Mouse (Mus musculus) neural tube, embryonic 13.5 days (tissue): Measurements from ENCODE around the gene Stk36. TPM values are rescaled to one million over a fixed set of nuclear protein-coding genes. Genes with fewer than 3 reads are reported as not detected.
A peak's percentile ranks its signal among the peaks of the same experiment; 100 is the strongest.

Experiments
- ATAC-seq: fragments of 200-750 bp; cut with Nextera tagmentation; 2 replicates; pipeline ENCODE4 v1.8.0; 2017; ENCODE audit warnings: low read depth, mild to moderate bottlenecking, moderate TSS enrichment, moderate library complexity
- H3K27ac ChIP-seq: fragments of 300-500 bp; sonication (generic); replicated peaks from 2 replicates; pipeline ENCODE4 v1.5.1; 2015; ENCODE audit warnings: moderate library complexity, mild to moderate bottlenecking, inconsistent platforms
- H3K27me3 ChIP-seq: fragments of 300-500 bp; sonication (generic); 2 replicates; pipeline ENCODE4 v1.6.1; 2015; ENCODE audit warnings: mild to moderate bottlenecking, inconsistent platforms
- H3K36me3 ChIP-seq: fragments of 300-500 bp; sonication (generic); 2 replicates; pipeline ENCODE4 v1.6.1; 2015; ENCODE audit warnings: mild to moderate bottlenecking, inconsistent platforms
- H3K4me1 ChIP-seq: fragments of 300-500 bp; sonication (generic); replicated peaks from 2 replicates; pipeline ENCODE4 v1.6.1; 2015; ENCODE audit warnings: inconsistent platforms
- H3K4me2 ChIP-seq: fragments of 300-500 bp; sonication (generic); 2 replicates; pipeline ENCODE4 v1.6.1; 2015; ENCODE audit warnings: inconsistent platforms, mild to moderate bottlenecking, moderate library complexity
- H3K4me3 ChIP-seq: fragments of 300-500 bp; sonication (generic); 2 replicates; pipeline ENCODE4 v1.5.1; 2015; ENCODE audit warnings: mild to moderate bottlenecking, inconsistent platforms
- H3K9ac ChIP-seq: fragments of 300-500 bp; sonication (generic); 2 replicates; pipeline ENCODE4 v1.6.1; 2015; ENCODE audit warnings: moderate library complexity, mild to moderate bottlenecking, inconsistent platforms
- H3K9me3 ChIP-seq: fragments of 300-500 bp; sonication (generic); 2 replicates; pipeline ENCODE4 v1.6.1; 2016; ENCODE audit warnings: inconsistent platforms
- WGBS: fragments of 180-500 bp; shearing (Covaris S2); methylation state at CpG from one replicate; pipeline ENCODE4 v1.1.7; 2015; 5-methylcytosine and 5-hydroxymethylcytosine counted together
- polyA plus RNA-seq: library from polyadenylated mRNA; unstranded; fragments of >200 nt; fragmentation: Nextera tagmentation; extraction: Ambion mirVana; gene quantifications from 2 replicates; pipeline ENCODE4 v1.2.1, GENCODE M21; 2015

The Stk36 gene
- polyA plus RNA-seq: 16.5 and 19.7 TPM in 2 replicates

DNA sequence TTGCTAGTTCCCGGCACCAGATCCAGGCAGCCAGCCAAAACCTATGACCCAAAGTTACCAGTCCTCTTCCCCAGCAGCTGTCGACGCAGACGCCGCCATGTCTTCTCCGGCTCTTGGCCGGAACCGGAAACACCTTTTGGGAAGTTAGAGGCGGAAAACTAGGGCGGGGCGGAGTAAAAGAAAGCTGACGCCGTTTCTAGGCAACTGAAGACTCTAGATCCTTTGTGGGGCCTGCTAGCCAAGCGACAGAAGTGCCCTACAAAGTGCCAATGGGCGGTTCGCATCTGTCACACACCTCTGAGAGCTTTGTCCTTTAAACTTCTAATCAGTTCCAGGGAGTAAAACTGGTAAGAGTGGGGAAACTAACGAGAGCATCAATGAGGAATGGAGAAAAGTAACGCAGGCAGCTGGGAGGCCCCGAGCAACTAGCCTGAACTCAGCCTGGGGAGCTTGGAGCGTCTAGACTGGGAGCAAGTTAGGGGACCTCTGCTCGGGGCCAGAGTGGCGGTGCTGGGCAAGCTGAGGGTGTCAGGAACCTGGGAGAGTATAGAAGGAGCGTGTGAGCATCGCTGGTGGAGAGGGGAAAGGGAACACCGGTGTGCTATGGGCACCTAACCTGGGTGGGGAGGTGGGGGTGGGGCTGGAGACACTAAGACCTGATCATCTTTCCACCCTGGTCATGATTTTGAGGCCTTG is at the start of gene Stk36, which contains the start of gene Rnf25:
Gene Stk36, plus strand, starts transcription at position 179 of the 696 bp plus-strand sequence.
Gene Rnf25, minus strand, starts transcription at position 131 of the 696 bp plus-strand sequence.
- 8% methylated on average over 25 of the region's 25 CpGs for WGBS
- Histone ChIP-seq H3K4me2 (peak within 1 kb of the TSS; percentile 90), H3K27ac (peak within 1 kb of the TSS; percentile 67), H3K9ac (peak within 1 kb of the TSS; percentile 89), H3K36me3 (peaks cover 57% of the 10 kb centered on the region), H3K27me3 (no peaks in the 10 kb centered on the region), H3K9me3 (no peaks in the 10 kb centered on the region), H3K4me1 (peaks cover 22% of the 10 kb centered on the region), H3K4me3 (peak within 1 kb of the TSS; percentile 92)
- ATAC-seq: peak; percentile 92

DNA sequence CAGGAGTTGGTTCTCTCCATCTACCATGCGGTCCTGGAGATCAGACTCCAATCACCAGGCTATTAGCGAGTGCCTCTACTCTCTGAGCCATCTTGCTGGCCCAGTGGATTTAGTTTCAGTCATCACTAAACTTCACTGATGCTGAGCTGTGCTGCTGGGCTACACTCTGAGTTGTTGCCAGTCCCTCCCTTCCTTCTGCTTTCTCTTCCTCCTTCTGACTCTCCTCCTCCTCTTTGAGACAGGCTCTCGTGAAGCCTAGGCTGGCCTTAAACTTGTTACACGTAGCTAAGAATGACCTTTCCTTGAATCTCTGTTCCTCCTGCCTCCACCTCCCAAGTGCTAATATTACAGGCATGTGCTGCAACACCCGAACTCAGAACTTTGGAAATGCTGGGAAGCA is 42.2 kb upstream of the Stk36 start:
- H3K4me3 ChIP-seq: no peak overlapping the region
- WGBS: 84% methylated on average over 5 of the region's 5 CpGs
- no peak for ATAC-seq
- H3K9me3 ChIP-seq: no peaks in the 10 kb centered on the region
- no peaks in the 10 kb centered on the region for H3K27me3 ChIP-seq
- H3K9ac ChIP-seq: no peak overlapping the region
- no peaks in the 10 kb centered on the region for H3K4me1 ChIP-seq
- no peak overlapping the region for H3K4me2 ChIP-seq
- peaks cover 12% of the 10 kb centered on the region for H3K36me3 ChIP-seq
- no peak overlapping the region for H3K27ac ChIP-seq

DNA sequence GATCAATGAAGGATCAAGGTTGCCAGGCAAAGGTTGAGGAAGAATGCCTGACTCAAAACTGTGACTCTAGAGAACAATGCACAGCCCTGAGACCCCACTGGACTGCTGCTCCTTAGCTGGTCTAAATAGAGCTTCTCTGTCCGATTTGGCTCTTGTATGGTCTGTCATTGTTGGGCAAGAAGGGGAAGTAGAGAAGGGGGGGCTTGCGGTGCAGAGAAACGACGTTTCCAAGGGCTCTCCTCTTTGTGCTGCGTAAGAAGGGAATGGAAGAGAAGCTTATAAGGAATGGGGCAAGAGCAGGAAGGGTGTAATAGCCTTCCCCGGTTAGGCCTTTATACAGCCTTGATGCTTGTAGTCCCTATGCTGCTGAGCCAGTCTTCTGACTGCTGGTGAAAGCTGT is 35.4 kb upstream of the Stk36 start:
- Histone ChIP-seq H3K9me3 (no peaks in the 10 kb centered on the region), H3K4me3 (no peak overlapping the region), H3K27me3 (no peaks in the 10 kb centered on the region), H3K27ac (no peak overlapping the region), H3K4me2 (no peak overlapping the region), H3K9ac (no peak overlapping the region), H3K36me3 (peaks cover 75% of the 10 kb centered on the region), H3K4me1 (no peaks in the 10 kb centered on the region)
- 73% methylated on average over 6 of the region's 6 CpGs for WGBS
- ATAC-seq: no peak

DNA sequence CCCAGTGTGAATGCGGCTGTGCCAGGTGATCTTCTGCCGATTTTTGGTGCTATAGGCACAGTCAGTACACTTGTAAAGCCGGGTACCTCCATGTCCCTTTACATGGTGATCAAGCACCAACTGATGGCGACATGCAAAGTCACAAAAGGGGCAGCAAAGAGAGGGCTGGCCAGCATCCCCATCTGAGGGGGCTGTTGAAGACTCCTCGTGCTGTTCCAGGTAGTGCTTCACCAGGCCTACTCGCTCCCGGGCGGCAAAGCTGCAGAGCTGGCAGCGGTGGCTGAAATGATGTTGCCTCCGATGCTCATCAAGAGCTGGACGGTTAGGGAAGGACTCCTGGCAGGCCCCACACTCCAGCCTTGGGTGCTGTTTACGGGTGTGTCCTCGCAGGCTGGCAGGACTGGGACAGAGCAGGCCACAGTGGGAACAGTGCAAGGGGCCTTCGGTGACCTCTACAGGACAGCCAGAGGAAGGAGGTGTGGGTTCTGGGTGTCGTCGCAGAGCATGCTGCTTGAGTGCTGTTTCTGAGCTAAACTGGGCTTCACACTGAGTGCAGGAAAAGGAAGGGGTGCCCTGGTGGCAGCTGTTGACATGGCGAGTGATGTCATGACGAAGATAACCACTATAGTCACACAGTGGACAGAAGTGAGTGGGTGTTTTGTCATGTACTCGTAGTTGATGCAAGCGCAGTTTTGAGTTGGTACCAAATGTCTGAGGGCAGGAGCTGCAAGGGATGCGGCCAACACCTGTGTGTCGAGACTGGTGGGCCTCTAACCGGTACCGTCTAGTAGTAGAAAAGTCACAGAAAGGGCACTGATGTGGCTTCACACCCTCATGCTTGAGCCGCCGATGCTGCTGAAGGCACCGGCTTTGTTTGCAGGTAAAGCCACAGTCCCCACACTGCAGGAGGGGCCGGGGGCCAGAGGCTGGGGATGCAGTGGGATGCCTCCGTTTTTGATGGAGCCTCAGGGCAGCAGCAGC is 31.2 kb upstream of the Stk36 start:
- Histone ChIP-seq H3K4me3 (no peak overlapping the region), H3K27ac (no peak overlapping the region), H3K9ac (no peak overlapping the region), H3K36me3 (peaks cover 93% of the 10 kb centered on the region), H3K4me1 (no peaks in the 10 kb centered on the region), H3K4me2 (no peak overlapping the region), H3K27me3 (no peaks in the 10 kb centered on the region), H3K9me3 (no peaks in the 10 kb centered on the region)
- no peak for ATAC-seq
- WGBS: 91% methylated on average over 29 of the region's 29 CpGs

DNA sequence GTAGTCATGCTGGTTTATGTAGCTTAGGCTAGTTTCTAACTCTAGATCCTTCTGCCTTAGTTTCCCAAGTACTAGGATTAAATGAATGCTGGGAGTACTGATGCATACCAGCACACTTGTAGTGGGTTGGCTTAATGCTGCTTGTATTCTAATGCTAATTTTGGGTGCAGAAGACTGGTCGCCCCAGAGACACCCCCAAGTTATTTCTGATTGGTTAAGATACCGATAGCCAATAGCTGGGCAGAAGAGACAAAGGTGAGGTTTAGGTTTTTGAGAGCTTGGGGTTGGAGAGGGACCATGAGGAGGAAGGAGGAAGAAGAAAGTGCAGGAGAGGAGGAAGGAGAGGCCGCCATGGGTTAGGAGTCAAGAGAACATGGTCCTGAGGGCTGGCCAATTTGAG is 18.6 kb upstream of the Stk36 start:
- Histone ChIP-seq H3K9me3 (no peaks in the 10 kb centered on the region), H3K4me2 (no peak overlapping the region), H3K9ac (no peak overlapping the region), H3K27me3 (no peaks in the 10 kb centered on the region), H3K27ac (no peak overlapping the region), H3K36me3 (peaks cover 40% of the 10 kb centered on the region), H3K4me3 (no peak overlapping the region), H3K4me1 (peaks cover 25% of the 10 kb centered on the region)
- 76% methylated on average over 3 of the region's 3 CpGs for WGBS
- ATAC-seq: no peak

DNA sequence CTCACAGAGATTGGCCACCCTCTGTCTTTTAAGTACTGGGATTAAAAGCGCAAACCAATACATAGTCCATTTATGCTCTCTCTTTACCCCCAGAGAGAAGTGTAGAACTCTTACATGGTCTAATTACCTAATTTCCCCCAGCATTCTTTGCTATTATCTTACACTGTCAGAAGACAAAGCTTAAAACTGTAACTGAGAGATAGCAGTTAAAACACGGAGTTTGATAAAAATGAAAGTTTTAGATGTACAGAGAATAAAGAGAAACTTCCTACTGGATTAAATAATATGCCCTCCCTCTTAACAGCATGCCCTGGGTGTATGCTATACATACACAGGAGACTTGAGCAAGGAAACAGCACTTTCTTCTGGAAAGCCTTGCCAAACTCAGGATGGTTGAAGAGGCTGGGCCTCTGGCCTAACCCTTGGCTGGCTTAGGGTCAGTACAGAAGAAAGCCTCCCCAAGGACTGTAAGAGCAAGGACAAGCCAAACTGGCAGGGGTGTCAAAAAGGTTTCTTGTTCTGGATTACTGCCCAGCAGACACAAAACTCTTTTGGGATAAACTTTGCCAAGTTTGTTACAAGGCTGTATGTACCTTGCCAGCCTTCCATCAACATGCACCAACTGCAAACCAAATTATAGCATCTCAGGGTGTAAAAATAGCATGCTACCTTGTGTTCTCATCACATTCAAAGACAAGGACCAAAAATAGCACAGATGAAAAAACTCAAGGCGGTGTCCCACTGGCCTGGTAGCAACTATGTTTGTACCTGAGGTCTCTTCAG is 16.4 kb upstream of the Stk36 start:
- Histone ChIP-seq H3K9ac (peak overlapping the region; percentile 50; the same call in 1 of the 2 replicates), H3K27ac (no peak overlapping the region), H3K4me1 (peaks cover 35% of the 10 kb centered on the region), H3K27me3 (no peaks in the 10 kb centered on the region), H3K9me3 (no peaks in the 10 kb centered on the region), H3K36me3 (peaks cover 26% of the 10 kb centered on the region), H3K4me2 (no peak overlapping the region), H3K4me3 (no peak overlapping the region)
- WGBS: 95% methylated on average over 3 of the region's 3 CpGs
- ATAC-seq: no peak

DNA sequence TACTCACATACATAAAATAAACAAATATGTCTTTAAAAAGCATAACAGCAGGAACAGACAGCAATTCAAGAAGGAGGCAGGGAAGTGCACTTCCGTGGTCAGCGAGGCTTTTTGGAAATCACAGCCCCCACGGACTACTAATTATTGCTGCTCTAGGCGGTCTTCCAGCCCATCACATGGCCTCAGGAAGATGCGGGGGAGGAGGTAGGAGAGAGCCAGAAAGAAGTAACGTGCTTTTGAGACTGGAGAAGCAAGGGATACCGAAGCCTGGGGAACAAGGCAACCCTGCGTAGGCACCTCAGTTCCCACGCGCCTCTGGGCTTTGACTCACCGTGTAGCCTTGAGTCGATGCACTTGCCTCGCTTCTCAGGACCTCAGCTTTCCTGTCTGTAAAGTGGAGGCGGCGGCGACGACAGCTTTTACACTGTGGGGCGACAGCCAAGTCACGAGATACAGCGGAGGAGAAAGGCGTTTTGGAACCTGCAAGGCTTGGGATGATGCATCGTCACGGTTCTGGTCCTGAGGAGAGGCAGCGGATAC is 13.9 kb upstream of the Stk36 start:
- peak overlapping the region; percentile 88 for H3K9ac ChIP-seq
- peak overlapping the region; percentile 87 for H3K27ac ChIP-seq
- H3K27me3 ChIP-seq: no peaks in the 10 kb centered on the region
- peak; percentile 21 for ATAC-seq
- under 1% methylated on average over 24 of the region's 24 CpGs for WGBS
- H3K4me2 ChIP-seq: peak overlapping the region; percentile 92
- H3K9me3 ChIP-seq: no peaks in the 10 kb centered on the region
- H3K4me1 ChIP-seq: peaks cover 35% of the 10 kb centered on the region
- H3K36me3 ChIP-seq: peaks cover 42% of the 10 kb centered on the region
- H3K4me3 ChIP-seq: peak overlapping the region; percentile 86

DNA sequence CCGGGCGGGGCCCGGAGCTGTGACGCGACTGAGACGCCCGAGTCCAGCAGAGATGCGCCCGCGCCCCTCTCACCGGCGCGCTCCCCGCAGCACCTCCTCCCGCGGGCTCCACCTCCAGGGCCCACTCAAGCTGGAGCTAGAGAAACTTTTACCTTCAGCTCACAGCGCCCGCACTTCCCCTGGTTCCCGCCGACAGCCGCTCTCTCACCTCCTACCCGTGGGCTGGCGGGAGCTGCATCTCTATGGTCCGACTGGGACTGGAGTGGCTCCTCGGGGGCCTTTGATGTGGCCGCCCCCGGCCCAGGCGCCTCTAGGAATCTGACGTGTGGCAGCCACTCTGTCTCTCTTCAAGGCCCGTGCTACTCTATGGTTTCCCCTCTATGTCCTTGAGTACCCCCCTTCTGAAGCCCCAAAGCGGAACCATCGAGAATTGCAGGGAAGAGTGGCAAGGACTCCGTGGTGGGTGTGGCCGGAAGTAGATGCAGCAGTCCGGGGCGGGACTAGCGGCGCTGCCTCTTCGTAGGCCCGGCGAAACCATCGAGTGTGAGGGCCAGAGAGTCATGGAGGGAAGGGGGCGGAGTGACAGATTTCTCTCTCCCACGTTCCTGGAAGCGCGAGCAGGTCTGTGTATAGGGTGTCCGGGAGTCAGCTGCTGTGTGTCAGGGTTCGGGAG is 13.3 kb upstream of the Stk36 start, which contains the start of the genes Zfp142 and Bcs1l:
Gene Zfp142, minus strand, starts transcription at position 474 of the 673 bp plus-strand sequence.
Gene Bcs1l, plus strand, starts transcription at position 517 of the 673 bp plus-strand sequence.
- peak; percentile 99 for ATAC-seq

DNA sequence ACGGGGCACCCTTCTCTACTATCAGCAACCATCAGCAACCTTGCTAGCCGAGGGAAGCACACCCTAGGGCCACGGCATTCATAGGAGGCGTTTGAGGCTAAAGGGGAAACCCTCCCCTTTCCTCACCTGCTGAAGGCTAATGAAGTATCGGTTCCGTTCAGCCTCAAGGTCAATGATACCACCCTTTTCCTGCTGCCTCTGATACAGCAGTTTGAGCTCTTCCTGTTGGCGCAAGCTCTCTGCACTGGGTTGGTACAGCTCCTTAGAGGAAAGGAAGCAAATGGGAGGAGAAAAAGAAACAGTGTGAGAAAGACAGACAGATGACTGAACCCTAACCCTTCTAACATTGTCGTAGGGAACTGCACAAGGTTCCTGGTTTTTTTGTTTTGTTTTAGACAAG is 6.8 kb upstream of the Stk36 start:
- no peak for ATAC-seq
- Histone ChIP-seq H3K4me2 (no peak overlapping the region), H3K4me3 (no peak overlapping the region), H3K36me3 (peaks cover 91% of the 10 kb centered on the region), H3K27ac (no peak overlapping the region), H3K27me3 (no peaks in the 10 kb centered on the region), H3K4me1 (peaks cover under 1% of the 10 kb centered on the region; the same call in 1 of the 2 replicates), H3K9ac (no peak overlapping the region), H3K9me3 (no peaks in the 10 kb centered on the region)
- 90% methylated on average over 8 of the region's 8 CpGs for WGBS

More for the DNA sequence above, 13.3 kb upstream of the Stk36 start, which contains the start of the genes Zfp142 and Bcs1l:
- H3K9me3 ChIP-seq: no peaks in the 10 kb centered on the region
- H3K27ac ChIP-seq: peak within 1 kb of the TSS; percentile 87
- peak within 1 kb of the TSS; percentile 86 for H3K4me3 ChIP-seq
- H3K9ac ChIP-seq: peak within 1 kb of the TSS; percentile 88
- peaks cover 40% of the 10 kb centered on the region for H3K36me3 ChIP-seq
- H3K27me3 ChIP-seq: no peaks in the 10 kb centered on the region
- under 1% methylated on average over 48 of the region's 48 CpGs for WGBS
- peak within 1 kb of the TSS; percentile 92 for H3K4me2 ChIP-seq
- peaks cover 35% of the 10 kb centered on the region for H3K4me1 ChIP-seq

DNA sequence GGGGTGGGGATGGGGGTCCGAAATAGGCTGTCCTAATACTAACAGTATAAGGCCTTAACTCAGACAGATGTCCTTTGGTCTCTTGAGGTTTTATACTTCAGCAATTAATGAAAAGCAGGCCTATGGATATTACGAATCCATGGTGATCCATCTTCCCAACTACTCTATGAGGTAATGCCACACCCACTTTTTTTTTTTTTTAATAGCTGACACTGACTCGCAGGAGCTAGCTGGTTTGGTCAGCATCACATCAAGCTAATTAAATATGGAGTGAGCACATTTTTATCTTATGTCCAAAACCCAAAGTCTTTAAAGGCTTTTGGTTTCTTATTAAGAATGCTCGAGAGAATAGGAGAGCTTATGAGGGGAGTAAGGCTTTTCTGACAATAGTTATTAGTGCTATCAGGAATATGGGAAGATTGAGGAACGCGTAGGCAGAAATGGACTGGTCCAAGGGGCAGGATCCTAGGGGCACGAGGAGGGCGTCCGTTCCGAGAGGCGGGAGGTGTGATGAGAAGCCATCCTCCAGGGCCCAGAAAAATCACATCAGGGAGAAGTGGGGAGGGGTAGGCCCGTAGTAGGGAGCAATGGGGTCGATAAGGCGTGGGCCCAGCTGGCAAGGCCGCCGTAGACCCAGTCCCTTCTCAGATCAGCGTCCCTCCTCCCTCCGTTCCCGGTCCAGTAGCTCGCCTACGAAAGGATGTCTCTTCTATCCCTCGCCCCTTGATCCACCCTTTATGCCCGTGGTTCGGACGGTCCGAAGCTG is 561 bp upstream of the Stk36 start:
- WGBS: 9% methylated on average over 26 of the region's 26 CpGs
- H3K9me3 ChIP-seq: no peaks in the 10 kb centered on the region
- no peaks in the 10 kb centered on the region for H3K27me3 ChIP-seq
- H3K9ac ChIP-seq: peak overlapping the region; percentile 89
- H3K4me3 ChIP-seq: peak overlapping the region; percentile 92
- peak overlapping the region; percentile 90 for H3K4me2 ChIP-seq
- H3K36me3 ChIP-seq: peaks cover 60% of the 10 kb centered on the region
- ATAC-seq: peak; percentile 75
- peak overlapping the region; percentile 67; the same call in 1 of the 2 replicates for H3K27ac ChIP-seq
- peaks cover 22% of the 10 kb centered on the region for H3K4me1 ChIP-seq
